Mouse (Mus musculus) cerebral cortex, adult 2 months (tissue): Measurements from ENCODE around the gene Mfsd13b.

ENCODE experiments used
- WGBS: fragments of 180-500 bp; shearing (Covaris S2); methylation state at CpG from one replicate; pipeline ENCODE4 v1.1.7; 2018; 5-methylcytosine and 5-hydroxymethylcytosine counted together

The Mfsd13b gene

DNA sequence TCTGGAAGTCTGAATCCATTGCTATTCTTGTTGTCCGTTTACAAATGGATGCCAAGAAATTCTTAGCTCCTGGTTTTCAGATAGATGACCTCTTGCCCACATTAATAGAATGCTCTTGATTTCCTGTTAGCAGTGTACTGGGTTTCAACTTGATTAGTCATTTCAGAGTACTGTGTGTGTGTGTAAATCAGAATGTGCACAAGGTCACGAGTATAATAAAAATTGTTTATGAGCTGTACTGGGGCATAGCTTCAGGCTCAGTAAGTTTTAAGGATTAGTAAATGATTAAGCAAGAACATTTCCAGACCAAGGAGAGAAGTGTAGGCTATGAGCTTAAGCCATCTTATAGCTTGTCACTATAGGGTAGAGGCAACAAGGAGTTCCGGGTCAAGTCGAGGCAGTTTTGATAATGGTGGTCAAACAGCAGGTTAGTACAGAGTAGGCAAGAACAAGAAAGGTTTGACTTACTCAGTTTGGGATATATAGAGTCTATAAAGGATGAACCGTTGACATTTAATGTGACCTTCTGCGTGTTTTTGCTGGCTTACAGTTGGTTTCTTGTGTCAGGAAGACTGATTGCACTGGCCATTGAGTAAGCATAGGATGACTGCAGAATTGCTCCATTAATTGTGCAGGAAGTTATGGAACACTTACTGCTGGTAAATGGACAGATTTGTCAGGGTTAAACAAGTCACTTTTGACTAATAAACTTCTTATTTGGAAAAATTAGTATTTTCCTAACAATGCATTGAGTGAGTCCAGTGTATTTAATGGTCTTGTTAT lies 63.6 kb downstream of the Mfsd13b start:
- 94% methylated on average over 6 of the region's 6 CpGs for WGBS

- 92% methylated on average over 2 of the region's 2 CpGs for WGBS
Measured at GRCm38 (mm10) chr7:121047624-121048023, 65.3 kb downstream of the Mfsd13b start.

DNA sequence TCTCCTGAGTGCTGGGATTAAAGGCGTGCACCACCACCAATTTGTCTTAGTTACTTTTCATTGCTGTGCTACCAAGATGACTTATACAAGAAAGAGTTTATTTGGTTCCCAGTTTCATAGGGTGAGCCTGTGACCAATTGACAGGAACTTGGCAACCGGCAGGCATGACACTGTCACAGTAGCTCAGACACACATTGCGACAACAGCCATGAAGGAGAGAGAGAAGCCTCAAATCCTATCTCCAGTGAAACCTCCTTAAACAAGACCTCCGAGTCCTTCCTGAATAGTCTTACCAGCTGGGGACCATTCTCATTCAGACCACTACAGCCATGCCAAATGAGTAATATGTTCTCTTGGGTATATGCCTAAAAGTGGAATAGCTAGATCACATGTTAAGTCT lies 70.8 kb downstream of the Mfsd13b start:
- WGBS, result 91% methylated on average over 4 of the region's 4 CpGs

- WGBS, result 65% methylated on average over 6 of the region's 6 CpGs
Measured at GRCm38 (mm10) chr7:121059477-121060218, 77.3 kb downstream of the Mfsd13b start.

DNA sequence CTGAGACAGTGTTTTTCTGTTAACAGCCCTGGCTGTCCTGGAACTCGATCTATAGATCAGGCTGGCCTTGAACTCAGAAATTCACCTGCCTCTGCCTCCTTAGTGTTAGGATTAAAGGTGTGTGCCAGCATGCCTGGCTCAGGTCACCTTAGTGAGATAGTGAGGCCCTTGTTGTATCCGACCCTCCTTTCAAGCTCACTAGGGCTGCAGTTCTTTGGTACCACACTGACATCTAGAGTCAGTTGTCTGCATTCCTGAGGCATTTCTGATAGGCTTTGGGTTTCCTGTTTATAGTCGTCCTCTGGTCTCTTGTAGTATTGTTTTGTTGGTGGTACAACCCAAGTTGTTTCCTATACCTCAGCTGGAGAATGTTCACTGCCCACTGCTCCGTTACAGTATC lies 82.0 kb downstream of the Mfsd13b start:
- 40% methylated on average over 4 of the region's 4 CpGs for WGBS
